Mouse (Mus musculus): ENCODE data around the gene Zdhhc14.
"Not testable (repeated sequence)": the region's sequence is repeated elsewhere in the genome, so short reads cannot be mapped to it uniquely, and the experiment has no call there.

Zdhhc14 gene

DNA sequence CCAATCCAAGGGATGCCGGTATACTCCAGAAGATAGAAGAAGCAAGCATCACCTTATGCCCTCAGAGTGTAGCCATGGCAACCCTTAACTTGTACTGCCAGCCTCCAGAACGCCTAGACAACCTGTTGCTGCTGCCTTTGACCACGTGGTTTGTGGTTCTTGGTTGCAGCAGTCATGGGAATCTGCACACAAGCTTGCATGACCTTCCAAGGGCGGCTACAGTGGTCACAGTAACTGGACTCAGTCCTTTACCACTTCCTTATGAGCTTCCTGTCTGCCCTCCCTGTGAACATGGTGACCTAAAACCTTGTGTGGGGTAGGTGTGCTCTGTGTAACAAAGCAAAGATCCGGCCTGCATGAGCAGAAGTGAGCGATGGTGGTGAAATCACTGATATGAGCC is 109.6 kb downstream of the Zdhhc14 start:
- no peak for DNase-seq (ENCODE audit: low read depth, low spot score)

DNA sequence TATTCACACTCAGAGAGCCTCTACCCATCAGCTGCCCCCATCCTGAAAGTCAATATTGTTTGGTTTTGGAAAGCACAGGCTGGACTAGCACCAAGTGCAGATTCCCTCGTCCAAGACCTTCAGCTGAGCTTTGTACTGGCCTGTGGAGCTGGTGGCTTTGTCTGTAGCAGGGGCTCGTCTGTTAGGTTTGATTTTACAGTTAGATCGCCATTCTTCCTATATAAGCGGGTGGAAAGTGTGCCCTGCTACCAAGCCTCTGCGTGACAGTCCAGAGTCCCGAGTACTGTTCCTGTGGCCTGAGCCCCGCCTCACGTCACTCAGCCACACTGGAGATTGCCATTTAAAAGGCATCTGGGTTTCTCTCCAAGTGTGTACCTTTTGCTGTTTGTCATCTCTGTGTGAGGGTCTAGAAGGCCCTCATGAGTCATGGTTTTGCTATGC is 113.8 kb downstream of the Zdhhc14 start:
- no peak for DNase-seq (ENCODE audit: low read depth, low spot score)

DNA sequence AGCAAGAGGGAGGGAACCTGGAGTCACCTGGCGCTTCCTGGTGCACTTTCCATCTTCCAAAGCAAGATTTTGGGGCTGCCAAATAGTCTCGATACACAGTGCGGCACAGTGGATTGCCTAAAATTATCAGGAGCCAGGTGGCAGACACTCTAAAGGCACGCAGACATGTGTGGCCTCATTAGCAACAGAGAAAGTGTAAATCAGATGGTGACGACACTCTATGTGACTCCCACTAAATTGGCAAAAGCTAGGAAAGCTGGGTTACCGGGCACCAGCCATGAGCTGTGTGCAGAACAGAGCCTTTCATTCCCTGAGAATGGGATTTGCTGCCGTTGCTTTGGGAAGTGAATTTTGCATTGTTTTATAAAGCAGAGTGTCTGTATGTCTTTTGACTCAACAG is 115.0 kb downstream of the Zdhhc14 start:
- DNase-seq (ENCODE audit: low read depth, low spot score): no peak

DNA sequence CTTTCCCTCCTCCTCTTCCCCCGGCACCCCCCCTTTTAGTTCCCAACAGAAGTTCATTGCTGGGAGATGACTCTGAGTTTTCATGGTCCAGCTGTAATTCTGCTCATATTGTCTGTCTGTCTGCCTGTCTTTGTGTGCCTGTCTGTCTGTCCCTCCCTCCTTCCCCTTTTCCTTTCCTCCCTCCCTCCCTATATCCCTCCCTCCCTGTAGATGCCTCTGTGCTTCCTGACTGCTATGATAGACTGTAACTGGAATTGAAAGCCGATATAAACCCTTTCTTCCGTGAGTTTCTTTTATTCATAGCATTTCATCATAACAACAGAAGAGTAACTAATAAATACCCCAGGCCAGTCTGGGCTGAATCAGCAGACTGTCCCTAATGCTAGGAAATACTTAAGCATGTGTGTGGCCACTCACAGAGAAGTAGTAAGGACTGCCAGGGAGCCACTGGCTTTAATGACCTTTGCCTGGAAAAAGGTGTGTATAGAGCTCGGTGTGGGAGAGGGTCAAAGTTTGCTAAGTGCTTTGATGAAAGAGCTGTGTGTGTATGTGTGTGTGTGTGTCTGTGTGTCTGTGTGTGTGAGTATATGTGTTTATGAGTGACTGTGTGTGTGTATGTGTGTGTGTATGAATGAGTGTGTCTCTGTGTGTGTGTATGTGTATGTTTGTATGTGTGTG is 117.7 kb downstream of the Zdhhc14 start:
- no peak for DNase-seq (ENCODE audit: low read depth, low spot score)

DNA sequence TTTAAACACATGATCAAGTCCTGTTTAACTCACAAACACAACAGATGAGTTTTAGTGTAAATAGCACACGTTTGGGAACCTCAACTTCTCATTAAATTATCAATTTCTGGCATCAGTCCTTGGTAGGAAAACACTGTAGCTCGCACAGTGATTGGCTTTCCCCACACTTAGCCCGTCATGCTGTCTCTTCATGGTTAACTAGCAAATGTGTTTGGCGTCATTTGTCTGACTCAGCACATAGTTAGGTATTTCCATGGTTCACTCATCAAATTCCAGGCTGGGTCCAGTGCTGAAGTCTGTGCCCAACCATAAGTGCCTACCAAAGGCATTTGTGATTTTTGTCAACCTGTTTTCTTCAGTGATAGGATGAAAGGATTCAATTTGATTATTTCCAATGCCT is 119.9 kb downstream of the Zdhhc14 start:
- no peak for DNase-seq (ENCODE audit: low read depth, low spot score)

DNA sequence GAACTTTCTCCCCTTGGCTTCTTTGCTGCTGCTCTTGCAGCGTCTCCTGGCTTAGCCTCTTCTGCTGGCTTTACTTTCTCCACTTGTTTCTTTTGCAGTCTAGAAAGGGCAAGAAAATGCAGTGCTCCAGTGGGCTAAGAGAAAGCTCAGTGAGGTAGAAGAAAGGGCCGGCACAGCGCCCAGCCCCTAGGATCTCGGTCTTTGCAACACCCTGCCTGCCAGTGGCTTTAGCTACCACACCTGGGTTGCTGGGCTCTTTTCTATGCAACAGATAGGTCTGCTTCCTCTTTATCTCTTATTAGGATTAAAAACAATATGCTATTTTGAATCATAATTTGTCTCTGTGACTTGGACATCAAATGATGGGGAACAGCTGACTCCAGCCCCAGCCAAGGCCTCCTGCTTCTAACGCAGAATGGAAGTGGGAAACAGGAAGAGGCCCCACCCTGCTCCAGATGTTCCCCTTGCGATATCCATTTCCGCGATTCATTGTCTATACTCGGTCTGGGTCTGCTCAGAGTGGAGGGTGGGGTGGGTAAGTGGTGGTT is 122.5 kb downstream of the Zdhhc14 start:
- DNase-seq (ENCODE audit: low read depth, low spot score): no peak

DNA sequence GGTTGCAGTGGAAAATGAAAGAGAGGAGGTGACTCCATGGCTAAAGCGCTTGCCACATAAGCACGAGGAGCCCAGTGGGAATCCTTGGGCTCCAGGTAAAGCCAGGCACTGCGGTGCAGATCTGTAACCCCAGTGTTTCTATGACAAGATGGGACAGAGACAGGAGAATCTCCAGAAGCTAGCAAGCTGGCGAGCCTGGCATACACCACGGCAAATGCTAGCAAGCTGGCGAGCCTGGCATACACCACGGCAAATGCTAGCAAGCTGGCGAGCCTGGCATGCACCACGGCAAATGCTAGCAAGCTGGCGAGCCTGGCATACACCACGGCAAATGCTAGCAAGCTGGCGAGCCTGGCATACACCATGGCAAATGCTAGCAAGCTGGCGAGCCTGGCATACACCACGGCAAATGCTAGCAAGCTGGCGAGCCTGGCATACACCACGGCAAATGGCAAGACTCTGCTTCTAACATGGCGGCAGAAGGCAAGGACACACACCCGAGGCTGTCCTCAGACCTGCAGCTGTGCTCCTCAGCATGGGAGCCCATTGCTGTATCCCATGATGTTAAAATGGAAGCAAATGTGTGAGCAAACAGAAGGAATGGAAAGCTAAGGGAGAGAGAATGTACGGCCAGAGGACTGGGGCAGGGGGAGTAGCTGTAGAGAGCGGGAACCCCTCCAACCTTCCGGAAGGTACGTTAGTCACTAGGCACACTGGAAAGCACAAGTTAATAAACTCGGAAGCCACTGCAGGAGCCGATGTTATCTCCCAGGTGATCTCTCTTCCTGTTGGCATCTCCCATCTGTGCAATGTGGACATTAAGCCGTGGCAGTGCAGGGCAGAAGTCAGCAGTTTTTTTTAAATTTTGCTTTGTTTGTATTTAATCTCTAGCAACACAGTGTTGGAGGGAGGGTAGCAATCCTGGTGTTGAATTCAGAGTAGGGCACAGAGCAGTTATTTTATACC is 129.6 kb downstream of the Zdhhc14 start:
- no peak for DNase-seq (ENCODE audit: low read depth, low spot score)

DNA sequence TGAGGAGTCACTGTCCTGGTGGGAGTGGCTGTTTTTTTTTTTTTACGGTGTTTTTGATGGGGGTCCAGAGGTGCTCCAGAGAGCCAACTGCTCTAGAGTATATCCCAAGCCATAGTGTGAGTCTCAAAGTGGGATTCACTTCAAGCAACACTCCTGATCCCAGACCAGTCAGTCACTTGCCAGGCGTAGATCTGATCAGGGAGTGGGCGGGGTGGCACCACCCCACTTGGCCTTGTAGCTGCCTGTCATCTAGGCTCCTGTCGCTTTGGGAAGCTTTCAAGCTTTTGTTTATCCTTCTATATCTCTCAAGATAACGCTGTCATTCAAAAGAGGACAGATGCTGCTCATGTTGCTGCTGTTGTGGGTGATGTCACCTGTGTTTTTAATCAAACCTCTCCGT is 130.4 kb downstream of the Zdhhc14 start:
- DNase-seq (ENCODE audit: low read depth, low spot score): no peak

DNA sequence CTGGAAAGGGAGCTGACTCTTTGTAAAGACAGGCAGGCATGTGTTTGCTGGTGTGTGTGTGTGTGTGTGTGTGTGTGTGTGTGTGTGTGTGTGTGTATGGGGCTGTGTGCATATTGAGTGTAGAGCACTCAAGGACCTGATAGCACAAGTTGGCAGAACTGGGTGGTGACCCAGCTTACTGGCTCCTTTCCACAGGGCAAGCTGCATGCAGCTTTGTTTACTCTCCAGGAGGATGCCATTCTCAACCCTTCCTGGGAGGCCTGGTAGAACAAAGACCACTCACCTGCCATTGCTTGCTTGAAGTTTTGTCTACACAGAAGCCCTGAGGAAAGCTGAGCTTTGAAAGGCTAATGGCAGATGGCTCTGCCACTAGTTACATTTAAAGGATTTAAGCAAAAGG is 130.8 kb downstream of the Zdhhc14 start:
- DNase-seq (ENCODE audit: low read depth, low spot score): no peak

DNA sequence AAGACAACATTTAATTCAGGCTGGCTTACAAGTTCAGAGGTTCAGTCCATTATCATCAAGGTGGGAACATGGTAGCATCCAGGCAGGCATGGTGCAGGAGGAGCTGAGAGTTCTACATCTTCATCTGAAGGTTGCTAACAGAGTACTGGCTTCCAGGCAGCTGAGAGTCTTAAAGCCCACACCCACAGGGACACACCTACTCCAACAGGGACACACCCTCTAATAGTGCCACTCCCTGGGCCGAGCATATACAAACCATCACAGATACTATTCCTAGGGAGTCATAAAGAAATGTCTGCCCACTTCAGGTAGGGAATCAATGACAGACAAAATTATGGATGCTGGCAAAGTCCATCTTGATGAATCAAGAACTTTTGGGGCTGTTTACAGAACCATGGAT is 132.5 kb downstream of the Zdhhc14 start:
- not testable (repeated sequence) for DNase-seq (ENCODE audit: low read depth, low spot score)

DNA sequence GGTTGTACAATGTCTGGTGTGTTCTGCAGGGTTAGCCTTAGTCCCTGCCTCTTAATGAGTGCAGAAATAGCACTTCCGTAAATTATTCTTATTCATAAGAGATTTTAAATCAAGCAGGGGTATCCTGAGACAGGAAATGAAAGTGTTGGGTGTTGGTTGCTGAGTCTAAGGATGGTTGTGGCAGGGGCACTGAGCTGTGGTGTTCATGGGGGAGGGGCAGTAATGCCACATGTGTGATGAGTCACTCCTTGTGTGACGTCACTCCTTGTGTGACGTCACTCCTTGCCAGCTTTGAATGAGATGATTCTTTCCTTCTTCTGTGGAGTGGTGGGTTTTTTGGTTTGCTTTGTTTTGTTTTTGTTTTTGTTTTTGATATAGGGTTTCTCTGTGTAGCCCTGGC is 134.0 kb downstream of the Zdhhc14 start:
- DNase-seq (ENCODE audit: low read depth, low spot score): no peak

DNA sequence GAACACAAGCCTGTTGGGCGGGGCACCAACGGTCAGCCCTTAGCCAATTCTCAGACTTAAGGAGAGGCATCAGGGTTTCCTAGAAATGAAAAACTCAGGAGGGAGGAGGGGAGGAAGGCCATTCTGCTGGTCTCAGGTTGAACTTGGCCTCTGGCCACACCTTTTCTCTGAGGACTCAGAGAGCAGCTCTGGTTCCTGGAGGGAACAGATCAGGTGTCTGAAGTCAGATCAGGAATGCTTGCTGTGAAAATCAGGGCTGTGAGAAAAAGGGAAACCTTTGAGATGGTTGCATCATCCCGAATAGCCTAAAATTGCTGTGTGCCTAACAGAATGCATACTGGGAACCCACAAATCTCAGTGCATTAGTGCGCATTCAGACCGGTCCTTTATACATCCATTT is 135.3 kb downstream of the Zdhhc14 start:
- DNase-seq (ENCODE audit: low read depth, low spot score): no peak

DNA sequence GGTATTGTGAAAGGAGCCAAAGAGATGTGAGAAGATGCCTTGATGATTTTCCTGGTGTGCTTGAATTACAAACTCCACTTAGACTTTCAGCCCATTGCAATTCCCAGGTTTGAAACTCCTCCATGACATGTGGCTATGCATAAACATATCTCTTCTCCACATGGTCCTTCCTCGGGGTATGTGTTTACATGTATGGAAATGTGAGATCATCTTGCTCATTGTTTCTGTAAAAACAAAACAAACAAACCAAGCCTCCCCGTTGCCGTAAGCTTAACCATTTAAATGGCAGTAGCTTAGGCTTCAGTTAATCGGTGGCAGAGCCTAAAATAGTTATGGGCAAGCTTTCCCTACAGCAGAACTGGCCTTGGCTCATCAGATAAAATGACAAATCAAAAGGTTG is 137.3 kb downstream of the Zdhhc14 start:
- no peak for DNase-seq (ENCODE audit: low read depth, low spot score)

DNA sequence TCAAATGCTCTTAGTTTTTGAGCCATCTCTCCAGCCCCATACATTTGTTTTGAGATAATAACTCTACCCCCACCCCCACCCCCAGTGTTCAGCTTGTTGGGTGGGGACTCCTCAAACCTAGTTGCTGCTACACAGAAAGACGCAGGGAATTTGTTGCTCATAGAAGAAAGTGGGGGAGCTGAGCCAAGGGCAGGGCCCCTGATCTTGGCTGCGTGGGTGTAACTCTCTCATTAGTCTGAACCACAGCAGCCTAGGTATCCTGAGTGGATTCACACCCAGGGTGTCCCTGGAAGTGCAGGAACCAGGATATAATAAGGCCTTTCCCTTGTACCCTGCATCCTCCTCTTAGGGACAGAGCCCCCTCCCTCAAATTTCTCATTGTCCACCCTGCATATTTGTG is 142.9 kb downstream of the Zdhhc14 start:
- DNase-seq (ENCODE audit: low read depth, low spot score): no peak

DNA sequence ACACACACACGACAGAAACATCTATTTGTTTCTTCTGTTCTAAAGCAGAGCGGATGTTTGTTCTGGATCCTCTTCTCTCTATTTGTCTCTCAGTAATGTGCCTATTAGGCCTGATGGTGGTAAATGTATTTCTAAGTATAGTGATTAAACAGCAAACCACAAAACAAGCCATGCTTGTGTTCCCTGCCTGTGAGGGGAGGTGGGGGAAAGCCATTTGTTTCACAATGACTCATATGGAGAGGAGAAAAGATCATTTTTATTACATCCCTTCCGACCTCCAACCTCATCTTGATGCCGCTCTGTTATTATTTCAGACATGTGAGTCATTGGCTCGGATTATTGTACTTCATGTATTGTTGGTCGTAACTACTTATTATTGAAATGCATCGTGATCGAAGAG is 149.1 kb downstream of the Zdhhc14 start:
- DNase-seq (ENCODE audit: low read depth, low spot score): no peak

DNA sequence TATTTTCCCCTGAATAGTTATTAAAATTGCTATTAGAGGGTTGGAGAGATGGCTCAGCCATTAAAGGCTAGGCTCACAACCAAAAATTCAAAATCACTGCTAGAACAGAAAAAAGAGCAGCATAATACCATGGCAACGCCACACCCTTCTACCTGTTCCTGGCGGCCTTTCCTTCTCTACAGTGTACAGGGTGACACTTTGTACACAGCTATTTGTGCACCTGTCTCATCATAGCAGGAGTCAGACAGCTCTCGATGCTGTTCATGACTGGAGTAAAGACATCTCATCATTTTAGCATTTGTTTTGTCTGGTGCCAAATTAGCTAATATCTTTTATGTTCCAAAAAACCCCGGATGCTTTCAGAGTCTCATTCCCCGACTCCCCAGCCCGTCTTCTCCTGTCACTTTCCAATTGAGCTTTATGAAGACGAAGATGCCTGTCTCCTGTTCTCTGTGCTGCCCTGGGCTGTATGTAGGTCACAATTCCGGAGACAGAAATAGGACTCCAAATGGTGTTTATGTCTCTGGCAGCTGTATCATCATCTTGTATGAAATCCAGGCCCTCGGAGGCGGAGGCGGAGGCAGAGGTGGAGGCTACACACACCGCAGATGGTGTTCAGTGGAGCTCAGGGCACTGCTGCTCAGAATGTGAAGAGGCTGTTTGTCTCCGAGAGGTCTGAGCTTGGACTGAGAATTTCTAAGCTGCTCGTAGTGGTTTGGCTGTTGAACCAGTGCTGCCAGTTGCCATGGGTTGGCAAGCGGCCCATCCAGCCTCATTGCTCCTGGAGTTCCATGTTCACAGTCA is 150.8 kb downstream of the Zdhhc14 start:
- DNase-seq (ENCODE audit: low read depth, low spot score): no peak

DNA sequence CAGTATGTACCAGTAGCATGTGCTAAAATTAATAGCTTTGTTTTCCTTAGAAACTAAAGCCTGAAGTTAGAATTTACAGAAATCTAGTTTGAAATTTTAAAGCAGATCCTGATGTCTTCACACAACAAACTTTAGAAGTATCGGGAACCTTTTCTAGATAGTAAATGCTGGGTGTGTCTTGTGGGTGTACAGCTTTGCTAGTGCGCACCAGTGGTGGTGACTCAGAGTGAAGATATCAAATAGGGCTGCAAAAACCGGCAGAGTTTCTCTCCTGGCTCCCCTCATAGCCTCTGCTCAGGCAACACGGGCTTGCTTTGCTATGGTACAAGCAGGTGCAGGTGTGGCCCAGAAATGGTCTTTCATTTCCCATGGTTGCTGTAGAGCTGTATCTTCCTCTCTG is 157.8 kb downstream of the Zdhhc14 start:
- no peak for DNase-seq (ENCODE audit: low read depth, low spot score)

DNA sequence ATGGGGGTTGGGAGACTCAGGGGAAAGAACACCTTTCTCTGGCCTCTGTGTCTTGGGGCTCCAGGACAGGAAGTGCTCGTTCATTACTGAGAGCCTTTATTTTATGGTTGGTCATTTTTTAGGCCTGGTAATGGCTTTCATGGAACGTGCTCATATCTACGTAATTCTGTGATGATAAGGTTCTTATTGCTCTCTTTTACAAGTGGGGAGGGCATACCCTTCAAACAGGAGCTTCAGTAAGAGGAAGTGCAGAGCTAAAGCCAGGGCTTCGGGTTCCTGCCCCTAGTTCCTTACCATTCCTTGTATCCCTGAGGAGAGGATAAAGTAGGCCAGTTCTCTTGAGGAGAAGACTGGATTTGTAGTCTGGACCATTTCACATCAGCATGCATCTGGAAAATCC is 158.3 kb downstream of the Zdhhc14 start:
- no peak for DNase-seq (ENCODE audit: low read depth, low spot score)

DNA sequence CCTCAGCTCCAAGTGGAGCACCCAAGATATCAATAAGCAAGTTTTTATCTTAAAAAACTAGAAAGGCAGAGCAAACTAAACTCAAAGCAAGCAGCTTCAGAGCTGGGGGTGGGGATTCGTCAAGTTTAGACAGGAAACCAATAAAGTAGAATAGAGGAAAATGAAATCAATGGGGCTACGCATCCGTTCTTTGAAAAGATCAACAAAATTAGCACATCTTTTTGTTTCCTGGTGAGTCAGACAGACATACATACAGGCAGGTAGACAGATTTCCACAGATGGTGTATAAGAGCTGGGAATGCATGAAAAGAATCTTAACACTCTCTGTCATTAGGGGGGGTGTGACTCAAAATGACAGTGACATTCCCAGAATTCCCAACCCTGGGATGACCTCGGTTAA is 159.2 kb downstream of the Zdhhc14 start:
- no peak for DNase-seq (ENCODE audit: low read depth, low spot score)

DNA sequence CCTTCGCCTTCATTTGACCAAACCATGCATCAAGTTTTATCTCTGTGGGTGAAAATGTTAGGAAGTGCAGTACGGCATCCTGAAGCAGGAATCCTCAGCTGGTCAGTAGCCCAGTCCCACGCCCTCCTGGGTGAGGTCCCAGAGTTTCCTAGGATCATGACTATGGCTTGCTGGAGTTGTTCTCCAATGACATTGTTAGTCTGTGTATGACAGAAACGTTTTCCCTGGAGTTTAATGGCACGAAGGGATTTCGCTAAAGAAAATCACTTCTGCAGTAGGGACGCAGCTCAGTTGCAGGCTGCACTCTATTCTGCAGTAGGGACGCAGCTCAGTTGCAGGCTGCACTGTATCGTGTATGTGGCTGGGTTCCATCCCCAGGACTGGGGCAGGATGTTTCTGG is 161.6 kb downstream of the Zdhhc14 start:
- DNase-seq (ENCODE audit: low read depth, low spot score): no peak

DNA sequence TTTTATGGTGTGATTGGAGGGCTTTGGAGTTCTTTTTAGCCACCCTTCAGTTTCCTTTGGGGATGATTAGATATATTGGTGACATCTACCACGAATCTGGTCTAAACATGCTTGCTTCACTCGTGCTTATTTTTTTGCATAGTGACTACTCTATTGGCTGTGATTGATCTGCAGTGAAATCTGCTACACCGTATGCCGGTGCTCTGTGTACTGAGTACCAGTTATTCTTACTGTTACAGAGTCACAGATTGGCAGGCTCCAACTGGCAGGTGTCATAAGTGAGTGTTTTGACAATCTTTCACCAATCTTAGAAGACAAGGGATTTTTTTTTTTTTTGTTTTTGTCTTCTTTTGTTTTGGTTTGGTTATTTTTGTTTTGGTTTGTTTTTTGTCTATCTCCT is 163.2 kb downstream of the Zdhhc14 start:
- DNase-seq (ENCODE audit: low read depth, low spot score): no peak
